Mouse (Mus musculus) lung, postnatal 0 days (tissue): ENCODE data around the gene Atp6v1g1.

Source experiments
- CTCF ChIP-seq: IDR thresholded peaks from 2 replicates; pipeline ENCODE4 v1.5.1; 2016; ENCODE audit warnings: antibody characterized with exemption, mild to moderate bottlenecking
- EP300 ChIP-seq: IDR thresholded peaks from 2 replicates; pipeline ENCODE4 v1.6.1; 2016; ENCODE audit warnings: antibody characterized with exemption, mild to moderate bottlenecking, control low read depth

- TF ChIP-seq CTCF (no peak), EP300 (no peak)
These were observed 48.3 kb upstream of the Atp6v1g1 start for GRCm38 (mm10) chr4:63496312-63496711.
